ENCODE assay signal across 8 mouse cellular contexts in genomic region chr3:73707461-73708409, GRCm38 (mm10). TPM values are rescaled to one million over a fixed set of nuclear protein-coding genes. Genes with fewer than 3 reads are reported as not detected.
A peak's percentile ranks its signal among the peaks of the same experiment; 100 is the strongest.
DNase-seq lines count a peak whose midpoint lies in the region; ATAC-seq and TF ChIP-seq lines count a peak whose summit lies in the region.

No protein-coding gene starts in this region.

- POLR2A ChIA-PET in Patski (lab: Charles Lee): no interaction called here

- peak overlapping the region; percentile 37 for H3K4me3 ChIP-seq in hindbrain, postnatal 0 days (ENCODE audit: low read length)
- H3K4me3 ChIP-seq in midbrain, embryonic 10.5 days: peak overlapping the region; percentile 56
- H3K4me3 ChIP-seq in stomach, embryonic 15.5 days (replicated peaks): peak overlapping the region; percentile 49

- ATAC-seq in Patski: peak; percentile 82
- peak; percentile 95 for ATAC-seq in hindbrain, postnatal 0 days
- peak; percentile 82 for ATAC-seq in stomach, embryonic 15.5 days (ENCODE audit: insufficient read depth, low FRiP score, low read depth)

- no peak for DNase-seq in Patski (ENCODE audit: low read depth, low spot score)
- DNase-seq in cerebellum, postnatal 36 days: peak; percentile 5 to 8
- DNase-seq in gastrocnemius, postnatal 10 days: peak; percentile 71
- peak; percentile 88 for DNase-seq in hindbrain, postnatal 0 days (ENCODE audit: low spot score)
- DNase-seq in left cerebral cortex, postnatal 14 days (ENCODE audit: low spot score in 2 of 2): peak; percentile 31 to 37
- peak; percentile 88 for DNase-seq in midbrain, embryonic 10.5 days (ENCODE audit: low spot score)
- no peak for DNase-seq in c-Kit-positive CD71-positive TER-119-positive erythroid progenitor cells, embryonic 14.5 days (ENCODE audit: low spot score)

- no peaks in the 10 kb centered on the region for H3K36me3 ChIP-seq in hindbrain, postnatal 0 days (ENCODE audit: insufficient read depth, low read length)
- no peaks in the 10 kb centered on the region for H3K36me3 ChIP-seq in midbrain, embryonic 10.5 days
- no peaks in the 10 kb centered on the region for H3K36me3 ChIP-seq in stomach, embryonic 15.5 days

- H3K4me1 ChIP-seq in hindbrain, postnatal 0 days (ENCODE audit: insufficient read depth, low read length): no peaks in the 10 kb centered on the region
- no peaks in the 10 kb centered on the region for H3K4me1 ChIP-seq in midbrain, embryonic 10.5 days
- H3K4me1 ChIP-seq in stomach, embryonic 15.5 days: no peaks in the 10 kb centered on the region

- peak overlapping the region; percentile 63 for H3K4me2 ChIP-seq in hindbrain, postnatal 0 days (ENCODE audit: low read depth, low read length)
- H3K4me2 ChIP-seq in stomach, embryonic 15.5 days: peak overlapping the region; percentile 57

- no peaks in the 10 kb centered on the region for H3K9me3 ChIP-seq in hindbrain, postnatal 0 days (ENCODE audit: low read length)
- no peaks in the 10 kb centered on the region for H3K9me3 ChIP-seq in midbrain, embryonic 10.5 days (replicated peaks)
- no peaks in the 10 kb centered on the region for H3K9me3 ChIP-seq in stomach, embryonic 15.5 days

- in situ Hi-C loops in Patski (cut with MboI; ENCODE audit: low pct_unique_long_range_greater_than_20kb): no loop called here

- intact Hi-C loops in left cerebral cortex, postnatal 14 days (cut with DNase I): no loop called here

- peak overlapping the region; percentile 39 for H3K9ac ChIP-seq in hindbrain, postnatal 0 days (replicated peaks; ENCODE audit: low read length)
- H3K9ac ChIP-seq in stomach, embryonic 15.5 days: peak overlapping the region; percentile 9; the same call in 1 of the 2 replicates

- WGBS in hindbrain, postnatal 0 days: 20% methylated on average over 20 of the region's 20 CpGs
- WGBS in midbrain, embryonic 10.5 days: 19% methylated on average over 20 of the region's 20 CpGs
- WGBS in stomach, embryonic 15.5 days: 17% methylated on average over 20 of the region's 20 CpGs

- TF ChIP-seq CTCF in Patski (IDR thresholded peaks at IDR 0.05): no peak
- no peak for TF ChIP-seq CTCF in hindbrain, postnatal 0 days (IDR thresholded peaks at IDR 0.05; ENCODE audit: low read depth)

- H3K27ac ChIP-seq in hindbrain, postnatal 0 days: peak overlapping the region; percentile 36; the same call in 1 of the 2 replicates
- peak overlapping the region; percentile 82 for H3K27ac ChIP-seq in midbrain, embryonic 10.5 days (replicated peaks)
- peak overlapping the region; percentile 61 for H3K27ac ChIP-seq in stomach, embryonic 15.5 days

- CTCF ChIA-PET in Patski (lab: Charles Lee): no interaction called here

- peaks cover 8% of the 10 kb centered on the region for H3K27me3 ChIP-seq in Patski
- no peaks in the 10 kb centered on the region for H3K27me3 ChIP-seq in hindbrain, postnatal 0 days (ENCODE audit: insufficient read depth, low read length)
- no peaks in the 10 kb centered on the region for H3K27me3 ChIP-seq in midbrain, embryonic 10.5 days (ENCODE audit: low read depth, poor library complexity, severe bottlenecking)
- no peaks in the 10 kb centered on the region for H3K27me3 ChIP-seq in stomach, embryonic 15.5 days (replicated peaks)

RNA-seq across cellular contexts. Expression of gene Bche, which starts 0.5 kb away (rescaled TPM):
- polyA plus RNA-seq in Patski (2021): not detected
- total RNA-seq in gastrocnemius, postnatal 10 days (2021): 1 to 10 TPM; 6.0 to 6.6 TPM
- 4.1 and 6.2 TPM in 2 replicates for total RNA-seq in hindbrain, postnatal 0 days (2014; rRNA removed)
- polyA plus RNA-seq in hindbrain, postnatal 0 days (2015; fragmentation: Nextera tagmentation; extraction: Ambion mirVana): 2.6 and 2.8 TPM in 2 replicates
- 1 to 10 TPM; 3.3 to 3.4 TPM for total RNA-seq in left cerebral cortex, postnatal 14 days (2021)
- 3.6 and 4.3 TPM in 2 replicates for polyA plus RNA-seq in midbrain, embryonic 10.5 days (2016; fragmentation: Nextera tagmentation; extraction: Ambion mirVana)
- 12.0 TPM in 2 replicates for polyA plus RNA-seq in stomach, embryonic 15.5 days (2015; fragmentation: Nextera tagmentation; extraction: Ambion mirVana)

Comparison
In these comparisons a context has a peak if more than half of its experiments do, and no peak if none do; other contexts are left out.
1. DNase-seq: peak in cerebellum, postnatal 36 days (2 of 2), gastrocnemius, postnatal 10 days (single experiment), hindbrain, postnatal 0 days (single experiment), left cerebral cortex, postnatal 14 days (2 of 2) and midbrain, embryonic 10.5 days (single experiment); none in Patski (single experiment) and c-Kit-positive CD71-positive TER-119-positive erythroid progenitor cells, embryonic 14.5 days (single experiment).
2. Peak in every context shown above with its lines, with median percentiles within 50 percentile points of each other: ATAC-seq, H3K27ac ChIP-seq and H3K4me3 ChIP-seq.